Mouse (Mus musculus) thymus, adult 18-20 months (tissue): ENCODE data around the gene Cpne4.

ENCODE experiments used
- DNase-seq, 2 experiments: peaks; one replicate each; pipeline ENCODE4 v3.0.0; 2022; ENCODE audit warnings: mixed read lengths in 2 of 2

Cpne4 gene

DNA sequence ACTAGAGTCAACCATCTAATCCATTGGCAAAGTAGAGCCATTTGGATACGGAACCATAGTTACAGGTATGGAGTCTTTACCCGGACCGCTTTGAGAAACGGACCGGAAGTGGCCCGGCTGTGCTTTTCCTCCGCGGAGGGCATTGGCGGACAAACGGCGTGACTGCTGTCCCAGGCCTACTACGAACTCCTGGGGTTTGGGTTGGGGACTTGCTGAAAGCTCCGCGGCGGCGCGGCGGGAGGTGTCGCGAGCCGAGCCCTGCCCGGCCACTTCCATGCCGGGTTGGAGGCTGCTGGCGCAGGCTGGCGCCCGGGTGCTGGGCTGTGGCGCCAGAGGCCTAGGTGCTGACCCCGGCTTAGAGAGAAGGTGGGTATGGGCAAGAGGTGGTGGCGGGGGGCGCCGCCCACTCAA is 506.1 kb downstream of the Cpne4 start, which contains the start of gene Mrpl3:
Gene Mrpl3 (plus strand): TSS at position 93 of the 411 bp plus-strand sequence.
- DNase-seq = peak; percentile 49 to 53

DNA sequence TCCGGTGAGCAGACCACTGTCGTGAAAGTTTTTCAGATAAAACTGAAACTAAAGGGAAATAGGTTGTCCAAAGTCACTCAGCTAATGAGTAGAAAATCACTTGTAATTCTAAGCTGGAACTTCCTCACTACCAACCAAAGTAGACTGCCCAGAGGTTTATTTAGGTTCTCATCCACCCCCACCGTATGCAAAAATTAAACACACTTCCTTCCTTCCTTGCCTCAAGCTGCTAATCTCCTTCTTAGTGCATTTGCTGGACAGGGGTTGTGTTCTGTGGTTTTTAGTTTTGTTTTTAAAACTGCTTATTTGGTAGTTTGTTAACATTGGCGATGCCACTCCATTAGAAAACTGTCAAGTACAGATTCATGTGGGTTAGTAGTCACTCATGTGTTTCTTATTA is 506.7 kb downstream of the Cpne4 start:
- DNase-seq = no peak

DNA sequence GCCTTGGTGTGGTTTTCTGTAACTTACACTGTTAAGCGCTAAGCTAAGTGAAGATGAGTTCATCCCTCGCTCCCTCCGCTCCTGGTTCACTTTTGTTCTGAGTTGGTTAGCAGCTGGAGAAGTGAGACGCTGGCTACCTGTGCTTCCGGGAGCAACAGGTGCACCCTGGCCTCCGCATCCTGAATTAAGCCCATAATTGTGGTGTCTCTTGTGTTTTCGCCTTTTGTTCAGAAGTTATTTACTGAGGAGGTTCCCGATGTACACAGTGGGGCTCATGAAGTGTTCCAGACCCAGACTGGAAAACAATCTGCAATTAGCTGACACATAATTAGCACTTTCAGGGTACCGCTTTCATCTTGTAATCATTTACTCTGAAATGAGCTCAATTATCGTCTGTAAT is 522.0 kb downstream of the Cpne4 start:
- no peak for DNase-seq

DNA sequence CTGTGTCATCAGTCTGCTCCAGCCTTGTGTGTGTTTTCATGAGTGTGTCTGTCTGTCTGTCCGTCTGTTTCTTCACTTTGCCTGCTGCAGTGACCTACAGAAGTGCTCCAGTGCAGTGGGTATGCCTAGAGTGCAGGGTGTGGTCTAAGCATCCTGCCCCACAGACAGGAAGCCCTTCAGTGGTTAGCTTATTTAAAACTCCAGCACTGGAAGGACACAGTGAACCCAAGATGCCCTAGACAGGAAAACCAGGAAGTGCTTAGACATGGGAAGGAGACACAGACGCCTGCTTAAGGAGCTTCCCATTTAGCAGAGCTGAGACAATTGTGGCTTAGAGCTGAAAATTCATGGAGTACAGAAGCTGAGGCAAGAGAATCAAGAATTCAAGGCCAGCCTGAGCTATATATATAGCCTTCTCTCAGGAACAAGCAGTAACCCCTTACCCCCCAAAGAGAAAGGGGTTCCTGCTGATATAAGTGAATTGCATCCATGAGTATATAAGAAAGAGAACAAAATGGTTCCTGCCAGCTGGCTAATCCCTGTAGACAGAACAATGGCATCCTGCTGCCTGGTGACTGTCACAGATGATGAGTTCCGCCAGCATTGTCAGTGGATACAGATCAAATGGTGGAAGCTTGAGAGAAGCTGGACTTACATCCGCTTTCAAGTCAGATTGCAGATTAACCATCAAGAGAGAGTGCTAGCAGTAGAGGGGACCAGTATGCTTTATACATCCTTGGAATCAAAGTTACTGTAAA is 526.1 kb downstream of the Cpne4 start:
- DNase-seq = no peak

DNA sequence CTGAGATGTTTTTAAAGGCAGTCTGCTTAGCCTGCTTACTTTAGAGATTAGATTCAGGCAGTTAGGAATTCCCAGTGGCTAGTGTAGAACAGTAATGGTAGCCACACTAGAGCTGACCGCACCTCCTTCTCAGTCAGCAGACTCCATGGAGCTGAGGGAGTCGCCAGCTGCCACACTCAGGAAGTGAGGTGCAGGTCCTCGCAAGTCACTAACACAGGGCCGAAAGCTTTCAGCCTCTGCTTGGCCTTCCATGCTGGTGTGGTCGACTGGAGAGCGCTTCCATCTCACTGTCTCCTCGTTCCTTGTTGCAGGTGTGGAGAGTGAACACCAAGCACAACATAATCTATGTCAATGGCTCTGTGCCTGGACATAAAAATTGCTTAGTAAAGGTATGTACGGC is 527.8 kb downstream of the Cpne4 start:
- no peak for DNase-seq

DNA sequence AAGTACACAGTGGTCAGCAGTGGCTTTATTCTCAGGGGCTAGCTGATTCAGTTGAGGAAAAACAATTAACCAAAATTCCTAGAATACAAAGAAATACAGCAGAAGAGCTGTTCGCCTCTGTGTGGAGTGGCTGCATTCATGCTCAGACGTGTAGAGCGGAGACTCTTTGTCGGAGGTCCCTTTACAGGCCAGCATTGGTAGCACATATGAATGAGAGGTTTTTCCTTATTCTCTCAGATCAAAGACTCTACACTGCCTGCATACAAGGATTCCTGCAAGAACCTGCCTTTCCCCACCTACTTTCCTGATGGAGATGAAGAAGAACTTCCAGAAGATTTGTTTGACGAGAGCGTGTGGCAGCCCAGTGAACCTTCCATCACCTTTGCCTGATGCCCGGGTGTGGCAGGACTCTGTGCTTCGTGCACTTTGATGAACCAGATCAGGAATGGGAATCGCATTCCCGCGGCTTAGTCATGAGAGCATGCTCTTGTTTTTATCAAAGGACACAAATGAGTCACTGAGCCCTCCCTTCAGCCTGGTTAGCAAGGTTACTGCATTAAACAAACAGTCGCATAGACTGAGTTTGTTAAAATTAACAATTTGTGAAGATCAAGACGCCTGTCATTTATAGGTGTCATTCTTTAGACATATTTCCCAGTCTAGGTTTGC is 529.8 kb downstream of the Cpne4 start:
- DNase-seq = no peak

DNA sequence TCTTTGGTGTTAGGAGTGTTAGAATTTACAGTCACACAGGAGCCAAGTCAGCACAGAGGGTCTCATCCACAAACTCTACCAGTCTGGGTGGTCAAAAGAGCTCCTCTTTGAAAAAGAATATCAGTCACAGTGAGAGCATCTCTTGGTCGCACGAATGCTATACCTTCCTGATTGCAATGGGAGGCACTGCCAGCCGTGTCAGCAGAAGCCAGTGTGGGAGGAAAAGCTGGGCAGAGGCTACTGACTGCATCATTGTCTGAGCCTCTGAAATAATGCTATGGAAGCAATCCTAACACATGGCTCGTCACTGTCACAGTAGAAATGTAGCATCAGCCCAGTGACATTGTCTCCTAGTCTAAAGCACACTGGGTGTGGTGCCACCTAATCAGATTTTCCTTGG is 531.4 kb downstream of the Cpne4 start:
- DNase-seq = no peak

DNA sequence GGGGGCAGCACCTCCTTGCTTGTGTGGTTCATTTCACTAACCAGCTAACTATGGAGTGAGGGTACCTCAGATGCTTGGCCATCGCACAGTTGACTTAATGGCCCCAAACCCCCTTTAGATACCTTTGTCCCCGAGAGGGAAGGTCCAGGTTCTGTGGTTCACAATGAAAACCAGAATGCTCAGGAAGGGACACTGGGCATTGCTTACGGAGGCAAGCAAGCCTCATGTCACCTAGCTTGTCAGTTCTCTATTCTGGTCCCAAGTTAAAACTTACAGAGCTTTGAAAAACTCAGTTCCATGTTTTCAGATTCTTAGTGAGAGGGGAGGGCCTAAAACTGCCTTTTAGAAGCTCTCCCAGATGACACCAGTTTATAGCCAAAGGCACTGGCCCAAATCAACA is 533.2 kb downstream of the Cpne4 start:
- DNase-seq = no peak
